Mouse (Mus musculus): ENCODE data around the gene Kdf1. TPM values are rescaled to one million over a fixed set of nuclear protein-coding genes. Genes with fewer than 3 reads are reported as not detected.

Kdf1 gene
- polyA plus RNA-seq, 1 experiment from 2014 or later = 7.6 TPM

GRCm38 (mm10) chr4:133552029-133552428 lies 33.3 kb downstream of the Kdf1 start:
- H3K4me2 ChIP-seq (ENCODE audit: low read depth, low read length) = no peak overlapping the region
- 73% methylated on average over 1 of the region's 1 CpGs for WGBS
- H3K4me3 ChIP-seq (ENCODE audit: low read depth, low read length) = no peak overlapping the region
- no peaks in the 10 kb centered on the region for H3K9me3 ChIP-seq (replicated peaks; ENCODE audit: control insufficient read depth, low read length)
- no peaks in the 10 kb centered on the region for H3K27me3 ChIP-seq (ENCODE audit: control insufficient read depth, insufficient read depth, low read length)
- H3K27ac ChIP-seq (replicated peaks; ENCODE audit: low read depth, low read length) = no peak overlapping the region
- DNase-seq (ENCODE audit: low spot score) = no peak
- no peak for ATAC-seq (replicated peaks; ENCODE audit: insufficient number of reproducible peaks, low FRiP score, low TSS enrichment, low read depth)
- no peak overlapping the region for H3K9ac ChIP-seq (replicated peaks; ENCODE audit: low read length)
- H3K36me3 ChIP-seq (replicated peaks; ENCODE audit: control insufficient read depth, insufficient read depth, low read depth, low read length) = no peaks in the 10 kb centered on the region
- no peaks in the 10 kb centered on the region for H3K4me1 ChIP-seq (ENCODE audit: control insufficient read depth, insufficient read depth, low read length)

- Histone ChIP-seq H3K9ac (replicated peaks; ENCODE audit: low read length) (0 out of 2 replicates have a peak within 1 kb of the TSS, but pooled peaks have one; percentile 13), H3K27me3 (ENCODE audit: control insufficient read depth, insufficient read depth, low read length) (no peaks in the 10 kb centered on the region), H3K4me3 (ENCODE audit: low read depth, low read length) (no peak within 1 kb of the TSS), H3K4me1 (ENCODE audit: control insufficient read depth, insufficient read depth, low read length) (no peaks in the 10 kb centered on the region), H3K9me3 (replicated peaks; ENCODE audit: control insufficient read depth, low read length) (no peaks in the 10 kb centered on the region), H3K36me3 (replicated peaks; ENCODE audit: control insufficient read depth, insufficient read depth, low read depth, low read length) (no peaks in the 10 kb centered on the region), H3K27ac (replicated peaks; ENCODE audit: low read depth, low read length) (no peak within 1 kb of the TSS), H3K4me2 (ENCODE audit: low read depth, low read length) (no peak within 1 kb of the TSS)
- no peak for ATAC-seq (replicated peaks; ENCODE audit: insufficient number of reproducible peaks, low FRiP score, low TSS enrichment, low read depth)
- WGBS = 73% methylated on average over 10 of the region's 10 CpGs
- no peak for DNase-seq (ENCODE audit: low spot score)
Observed at GRCm38 (mm10) chr4:133552768-133553447, 34.1 kb downstream of the Kdf1 start, which contains the start of gene Nr0b2. Gene Nr0b2, plus strand, starts transcription at chr4:133553376.

GRCm38 (mm10) chr4:133553448-133554330 lies 34.9 kb downstream of the Kdf1 start:
- no peak overlapping the region for H3K27ac ChIP-seq (replicated peaks; ENCODE audit: low read depth, low read length)
- DNase-seq (ENCODE audit: low spot score) = no peak
- no peaks in the 10 kb centered on the region for H3K9me3 ChIP-seq (replicated peaks; ENCODE audit: control insufficient read depth, low read length)
- H3K4me1 ChIP-seq (ENCODE audit: control insufficient read depth, insufficient read depth, low read length) = no peaks in the 10 kb centered on the region
- no peak overlapping the region for H3K4me2 ChIP-seq (ENCODE audit: low read depth, low read length)
- H3K36me3 ChIP-seq (replicated peaks; ENCODE audit: control insufficient read depth, insufficient read depth, low read depth, low read length) = no peaks in the 10 kb centered on the region
- H3K9ac ChIP-seq (replicated peaks; ENCODE audit: low read length) = no peak overlapping the region
- WGBS = 76% methylated on average over 19 of the region's 19 CpGs
- H3K4me3 ChIP-seq (ENCODE audit: low read depth, low read length) = no peak overlapping the region
- no peaks in the 10 kb centered on the region for H3K27me3 ChIP-seq (ENCODE audit: control insufficient read depth, insufficient read depth, low read length)
- ATAC-seq (replicated peaks; ENCODE audit: insufficient number of reproducible peaks, low FRiP score, low TSS enrichment, low read depth) = no peak

GRCm38 (mm10) chr4:133557041-133557717 lies 38.4 kb downstream of the Kdf1 start:
- Histone ChIP-seq H3K4me1 (ENCODE audit: control insufficient read depth, insufficient read depth, low read length) (no peaks in the 10 kb centered on the region), H3K27me3 (ENCODE audit: control insufficient read depth, insufficient read depth, low read length) (no peaks in the 10 kb centered on the region), H3K9me3 (replicated peaks; ENCODE audit: control insufficient read depth, low read length) (no peaks in the 10 kb centered on the region), H3K4me2 (ENCODE audit: low read depth, low read length) (no peak overlapping the region), H3K9ac (replicated peaks; ENCODE audit: low read length) (no peak overlapping the region), H3K36me3 (replicated peaks; ENCODE audit: control insufficient read depth, insufficient read depth, low read depth, low read length) (no peaks in the 10 kb centered on the region), H3K27ac (replicated peaks; ENCODE audit: low read depth, low read length) (no peak overlapping the region), H3K4me3 (ENCODE audit: low read depth, low read length) (no peak overlapping the region)
- DNase-seq (ENCODE audit: low spot score) (no peak), ATAC-seq (replicated peaks; ENCODE audit: insufficient number of reproducible peaks, low FRiP score, low TSS enrichment, low read depth) (no peak)
- 31% methylated on average over 10 of the region's 10 CpGs for WGBS

- Histone ChIP-seq H3K27ac (replicated peaks; ENCODE audit: low read depth, low read length) (no peak overlapping the region), H3K4me2 (ENCODE audit: low read depth, low read length) (no peak overlapping the region), H3K27me3 (ENCODE audit: control insufficient read depth, insufficient read depth, low read length) (no peaks in the 10 kb centered on the region), H3K36me3 (replicated peaks; ENCODE audit: control insufficient read depth, insufficient read depth, low read depth, low read length) (no peaks in the 10 kb centered on the region), H3K4me1 (ENCODE audit: control insufficient read depth, insufficient read depth, low read length) (no peaks in the 10 kb centered on the region), H3K9me3 (replicated peaks; ENCODE audit: control insufficient read depth, low read length) (no peaks in the 10 kb centered on the region), H3K9ac (replicated peaks; ENCODE audit: low read length) (no peak overlapping the region), H3K4me3 (ENCODE audit: low read depth, low read length) (no peak overlapping the region)
- DNase-seq (ENCODE audit: low spot score) (no peak), ATAC-seq (replicated peaks; ENCODE audit: insufficient number of reproducible peaks, low FRiP score, low TSS enrichment, low read depth) (no peak)
- WGBS = 75% methylated on average over 4 of the region's 4 CpGs
Observed at GRCm38 (mm10) chr4:133559846-133560245, 41.1 kb downstream of the Kdf1 start.

DNA sequence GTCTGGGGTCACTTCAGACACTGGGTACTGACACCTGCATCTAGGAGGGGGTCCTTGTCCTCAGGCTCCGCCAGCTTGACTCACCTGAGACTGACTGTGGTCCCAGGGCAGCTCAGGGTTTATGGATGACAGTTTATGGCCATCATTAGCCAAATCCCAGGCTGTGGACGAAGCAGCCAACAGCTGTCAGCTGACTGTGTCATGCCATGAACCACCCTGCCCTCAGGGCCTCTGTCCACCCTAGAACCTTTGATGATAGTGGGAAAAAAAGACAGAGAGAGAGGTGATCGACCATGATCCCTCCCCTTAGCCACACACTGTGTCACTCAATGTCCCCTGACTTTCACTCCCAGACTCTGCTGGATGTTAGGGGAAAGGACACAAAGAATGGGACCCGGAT lies 42.9 kb downstream of the Kdf1 start:
- Histone ChIP-seq H3K27ac (replicated peaks; ENCODE audit: low read depth, low read length) (no peak overlapping the region), H3K9ac (replicated peaks; ENCODE audit: low read length) (no peak overlapping the region), H3K4me3 (ENCODE audit: low read depth, low read length) (no peak overlapping the region), H3K9me3 (replicated peaks; ENCODE audit: control insufficient read depth, low read length) (no peaks in the 10 kb centered on the region), H3K4me1 (ENCODE audit: control insufficient read depth, insufficient read depth, low read length) (no peaks in the 10 kb centered on the region), H3K27me3 (ENCODE audit: control insufficient read depth, insufficient read depth, low read length) (no peaks in the 10 kb centered on the region), H3K4me2 (ENCODE audit: low read depth, low read length) (no peak overlapping the region), H3K36me3 (replicated peaks; ENCODE audit: control insufficient read depth, insufficient read depth, low read depth, low read length) (no peaks in the 10 kb centered on the region)
- 73% methylated on average over 4 of the region's 4 CpGs for WGBS
- no peak for DNase-seq (ENCODE audit: low spot score)
- no peak for ATAC-seq (replicated peaks; ENCODE audit: insufficient number of reproducible peaks, low FRiP score, low TSS enrichment, low read depth)

- 82% methylated on average over 11 of the region's 11 CpGs for WGBS
- Histone ChIP-seq H3K9ac (replicated peaks; ENCODE audit: low read length) (no peak overlapping the region), H3K9me3 (replicated peaks; ENCODE audit: control insufficient read depth, low read length) (no peaks in the 10 kb centered on the region), H3K27ac (replicated peaks; ENCODE audit: low read depth, low read length) (no peak overlapping the region), H3K4me2 (ENCODE audit: low read depth, low read length) (no peak overlapping the region), H3K27me3 (ENCODE audit: control insufficient read depth, insufficient read depth, low read length) (no peaks in the 10 kb centered on the region), H3K4me3 (ENCODE audit: low read depth, low read length) (no peak overlapping the region), H3K4me1 (ENCODE audit: control insufficient read depth, insufficient read depth, low read length) (no peaks in the 10 kb centered on the region), H3K36me3 (replicated peaks; ENCODE audit: control insufficient read depth, insufficient read depth, low read depth, low read length) (no peaks in the 10 kb centered on the region)
- ATAC-seq (replicated peaks; ENCODE audit: insufficient number of reproducible peaks, low FRiP score, low TSS enrichment, low read depth) (no peak), DNase-seq (ENCODE audit: low spot score) (no peak)
Observed at GRCm38 (mm10) chr4:133563123-133563571, 44.4 kb downstream of the Kdf1 start.

Measured in embryonic facial prominence, embryonic 11.5 days (tissue).